Mouse (Mus musculus) spleen, postnatal 36 days (tissue): ENCODE data around the gene Themis.

Experiments used
- DNase-seq, 2 experiments: peaks; one replicate each; pipeline ENCODE4 v3.0.0; 2022; ENCODE audit warnings: low spot score in 2 of 2, mixed read lengths in 1 of 2

Themis gene

GRCm38 (mm10) chr10:28805160-28805559 is 137.0 kb downstream of the Themis start:
- no peak for DNase-seq

- no peak for DNase-seq
Measured at GRCm38 (mm10) chr10:28811928-28812570, 143.9 kb downstream of the Themis start.

- DNase-seq = no peak
Measured at GRCm38 (mm10) chr10:28812571-28812936, 144.4 kb downstream of the Themis start.

- DNase-seq = no peak
Measured at GRCm38 (mm10) chr10:28816160-28816559, 148.0 kb downstream of the Themis start.

GRCm38 (mm10) chr10:28822320-28822719 is 154.2 kb downstream of the Themis start:
- no peak for DNase-seq

GRCm38 (mm10) chr10:28842605-28843004 is 174.4 kb downstream of the Themis start:
- DNase-seq = no peak

- peak in 1 of 2 experiments; percentile 6 for DNase-seq
Measured at GRCm38 (mm10) chr10:28843755-28844717, 175.9 kb downstream of the Themis start.

- DNase-seq = no peak
Measured at GRCm38 (mm10) chr10:28856154-28856553, 188.0 kb downstream of the Themis start.

- DNase-seq = no peak
Measured at GRCm38 (mm10) chr10:28870580-28871354, 202.6 kb downstream of the Themis start.

- no peak for DNase-seq
Measured at GRCm38 (mm10) chr10:28874605-28875004, 206.4 kb downstream of the Themis start.

- no peak for DNase-seq
Measured at GRCm38 (mm10) chr10:28887643-28888042, 219.5 kb downstream of the Themis start.

GRCm38 (mm10) chr10:28890886-28891285 is 222.7 kb downstream of the Themis start:
- DNase-seq = no peak

GRCm38 (mm10) chr10:28898351-28898750 is 230.2 kb downstream of the Themis start:
- DNase-seq = no peak
